Mouse (Mus musculus) left cerebral cortex, adult 6 months (tissue): ENCODE results near the gene Gsap. TPM values are rescaled to one million over a fixed set of nuclear protein-coding genes. Genes with fewer than 3 reads are reported as not detected.

ENCODE experiments used
- long read RNA-seq, 2 experiments: library from polyadenylated mRNA; unstranded; transcript quantifications; one replicate each; pipeline ENCODE4 v2.0.0; 2019 to 2020
- polyA plus RNA-seq: library from polyadenylated mRNA; unstranded; fragments of <200 nt; fragmentation: Nextera tagmentation; gene quantifications from 2 replicates; pipeline ENCODE4 v1.2.3, GENCODE M21; 2021

Gsap gene
- polyA plus RNA-seq: 1.9 and 2.7 TPM in 2 replicates
- long read RNA-seq, experiment 1, transcript Gsap-201 (31 exons, 3,745 nt): major isoform, 11 of 36 reads
- long read RNA-seq, experiment 1, partial matches to known transcripts: 6 of 36 reads
- long read RNA-seq, experiment 1, other reads (novel, unspliced or antisense): 17 of 36 reads
- long read RNA-seq, experiment 2, partial matches to known transcripts: 1 of 4 reads
- long read RNA-seq, experiment 2, other reads (novel, unspliced or antisense): 1 of 4 reads

GRCm38 (mm10) chr5:21185764-21186685 lies at the start of gene Gsap:
Gsap (plus strand) TSS chr5:21186255.

Other genes with a start within 250 kb of the Gsap start
- 3.9 and 5.2 TPM in 2 replicates for gene Rsbn1l, start 229.9 kb upstream of the Gsap start, polyA plus RNA-seq
- 5.0 and 7.2 TPM in 2 replicates for gene Ptpn12, start 130.3 kb upstream of the Gsap start, polyA plus RNA-seq
- gene Fgl2, start 186.4 kb downstream of the Gsap start, polyA plus RNA-seq: 0.31 and 1.1 TPM in 2 replicates
- gene Ccdc146, start 238.4 kb downstream of the Gsap start, polyA plus RNA-seq: 0.44 and 0.55 TPM in 2 replicates
- gene Fam185a, start 238.7 kb downstream of the Gsap start, polyA plus RNA-seq: 7.2 and 7.7 TPM in 2 replicates